Mouse (Mus musculus) neural tube, embryonic 13.5 days (tissue): Measurements from ENCODE around the gene Traf5. TPM values are rescaled to one million over a fixed set of nuclear protein-coding genes. Genes with fewer than 3 reads are reported as not detected.

Source experiments
- ATAC-seq: fragments of 200-750 bp; cut with Nextera tagmentation; 2 replicates; pipeline ENCODE4 v1.8.0; 2017; ENCODE audit warnings: low read depth, mild to moderate bottlenecking, moderate TSS enrichment, moderate library complexity
- H3K27ac ChIP-seq: fragments of 300-500 bp; sonication (generic); replicated peaks from 2 replicates; pipeline ENCODE4 v1.5.1; 2015; ENCODE audit warnings: moderate library complexity, mild to moderate bottlenecking, inconsistent platforms
- H3K27me3 ChIP-seq: fragments of 300-500 bp; sonication (generic); 2 replicates; pipeline ENCODE4 v1.6.1; 2015; ENCODE audit warnings: mild to moderate bottlenecking, inconsistent platforms
- H3K36me3 ChIP-seq: fragments of 300-500 bp; sonication (generic); 2 replicates; pipeline ENCODE4 v1.6.1; 2015; ENCODE audit warnings: mild to moderate bottlenecking, inconsistent platforms
- H3K4me1 ChIP-seq: fragments of 300-500 bp; sonication (generic); replicated peaks from 2 replicates; pipeline ENCODE4 v1.6.1; 2015; ENCODE audit warnings: inconsistent platforms
- H3K4me2 ChIP-seq: fragments of 300-500 bp; sonication (generic); 2 replicates; pipeline ENCODE4 v1.6.1; 2015; ENCODE audit warnings: inconsistent platforms, mild to moderate bottlenecking, moderate library complexity
- H3K4me3 ChIP-seq: fragments of 300-500 bp; sonication (generic); 2 replicates; pipeline ENCODE4 v1.5.1; 2015; ENCODE audit warnings: mild to moderate bottlenecking, inconsistent platforms
- H3K9ac ChIP-seq: fragments of 300-500 bp; sonication (generic); 2 replicates; pipeline ENCODE4 v1.6.1; 2015; ENCODE audit warnings: moderate library complexity, mild to moderate bottlenecking, inconsistent platforms
- H3K9me3 ChIP-seq: fragments of 300-500 bp; sonication (generic); 2 replicates; pipeline ENCODE4 v1.6.1; 2016; ENCODE audit warnings: inconsistent platforms
- WGBS: fragments of 180-500 bp; shearing (Covaris S2); methylation state at CpG from one replicate; pipeline ENCODE4 v1.1.7; 2015; 5-methylcytosine and 5-hydroxymethylcytosine counted together
- polyA plus RNA-seq: library from polyadenylated mRNA; unstranded; fragments of >200 nt; fragmentation: Nextera tagmentation; extraction: Ambion mirVana; gene quantifications from 2 replicates; pipeline ENCODE4 v1.2.1, GENCODE M21; 2015

Traf5 gene
- polyA plus RNA-seq, 1 experiment from 2014 or later: 2.4 TPM

DNA sequence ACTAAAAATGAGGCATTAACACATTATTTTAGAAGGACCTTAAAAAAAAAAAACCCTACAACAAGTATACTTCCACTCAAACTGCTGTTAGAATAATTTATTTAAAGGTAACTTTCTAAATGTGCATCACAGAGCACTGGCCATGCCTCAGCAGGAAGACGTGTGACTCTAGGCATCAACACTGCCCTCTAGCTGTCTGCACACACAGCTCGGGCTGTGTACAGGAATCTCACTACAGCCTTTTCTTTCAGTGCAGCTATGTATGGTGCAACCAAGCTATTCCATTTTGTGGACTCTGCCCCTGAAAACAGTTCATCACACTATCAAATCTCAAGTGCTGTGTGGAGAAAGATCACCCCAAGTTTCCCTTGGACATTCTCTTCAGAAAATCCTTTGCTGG is 15.0 kb upstream of the Traf5 start:
- ATAC-seq: peak; percentile 63; the same call in 1 of the 2 replicates
- no peak overlapping the region for H3K4me2 ChIP-seq
- H3K9me3 ChIP-seq: no peaks in the 10 kb centered on the region
- peaks cover 68% of the 10 kb centered on the region for H3K36me3 ChIP-seq
- no peaks in the 10 kb centered on the region for H3K27me3 ChIP-seq
- WGBS: 12% methylated on average over 2 of the region's 2 CpGs
- no peak overlapping the region for H3K27ac ChIP-seq
- no peak overlapping the region for H3K9ac ChIP-seq
- H3K4me3 ChIP-seq: no peak overlapping the region
- H3K4me1 ChIP-seq: peaks cover 4% of the 10 kb centered on the region; the same call in 1 of the 2 replicates

DNA sequence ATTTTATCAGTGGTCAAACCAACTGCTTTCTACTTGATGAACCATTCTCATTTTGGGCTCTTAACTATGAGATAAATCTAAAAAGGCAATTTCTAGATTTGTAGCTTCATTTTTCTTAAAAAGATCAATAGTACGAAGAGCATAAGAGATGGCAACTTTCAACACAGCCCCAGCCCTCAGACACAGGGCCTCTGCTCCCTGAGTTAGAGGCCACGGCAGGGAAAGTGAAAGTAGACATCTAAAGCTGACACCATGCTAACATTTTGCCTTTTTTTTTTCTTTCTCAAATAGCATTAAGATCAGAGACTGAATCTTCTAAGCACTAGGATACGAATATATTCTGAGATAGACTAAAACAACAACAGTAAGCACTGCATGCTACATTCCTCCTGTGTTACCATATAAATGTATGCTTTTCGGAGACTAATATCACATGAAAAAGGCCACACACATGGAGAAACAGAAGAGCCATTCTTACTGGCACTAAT is 13.6 kb upstream of the Traf5 start:
- no peak overlapping the region for H3K27ac ChIP-seq
- WGBS: 87% methylated on average over 4 of the region's 4 CpGs
- no peak overlapping the region for H3K4me2 ChIP-seq
- H3K4me1 ChIP-seq: peaks cover 4% of the 10 kb centered on the region; the same call in 1 of the 2 replicates
- no peaks in the 10 kb centered on the region for H3K9me3 ChIP-seq
- no peak for ATAC-seq
- H3K4me3 ChIP-seq: no peak overlapping the region
- no peak overlapping the region for H3K9ac ChIP-seq
- H3K36me3 ChIP-seq: peaks cover 70% of the 10 kb centered on the region
- H3K27me3 ChIP-seq: no peaks in the 10 kb centered on the region

- no peak for ATAC-seq
- H3K36me3 ChIP-seq: peaks cover 63% of the 10 kb centered on the region
- no peaks in the 10 kb centered on the region for H3K9me3 ChIP-seq
- no peaks in the 10 kb centered on the region for H3K4me1 ChIP-seq
- no peaks in the 10 kb centered on the region for H3K27me3 ChIP-seq
- WGBS: 97% methylated on average over 9 of the region's 9 CpGs
- no peak overlapping the region for H3K4me3 ChIP-seq
- no peak overlapping the region for H3K9ac ChIP-seq
- no peak overlapping the region for H3K4me2 ChIP-seq
- H3K27ac ChIP-seq: no peak overlapping the region
Observed at GRCm38 (mm10) chr1:192104021-192104420, 11.7 kb upstream of the Traf5 start.

DNA sequence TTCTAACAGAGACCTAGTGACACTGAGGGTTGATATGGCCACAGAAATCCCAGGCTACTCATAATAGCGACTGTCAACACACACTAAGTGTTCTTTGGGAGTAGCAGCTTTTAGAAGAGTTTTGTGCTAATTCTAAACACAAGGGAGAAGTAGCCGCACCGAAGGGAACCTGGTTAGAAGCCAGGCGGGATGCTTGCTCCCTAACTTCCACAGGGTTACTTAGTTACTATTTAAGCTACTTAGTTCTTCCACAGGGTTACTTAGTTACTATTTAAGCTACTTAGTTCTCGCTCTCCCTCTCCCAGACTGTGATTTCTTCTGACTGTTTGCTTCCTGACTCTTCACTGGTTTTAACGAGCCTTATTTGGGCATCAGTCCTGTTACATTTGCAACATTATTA is 10.8 kb upstream of the Traf5 start:
- H3K9ac ChIP-seq: no peak overlapping the region
- no peak for ATAC-seq
- WGBS: 80% methylated on average over 6 of the region's 6 CpGs

DNA sequence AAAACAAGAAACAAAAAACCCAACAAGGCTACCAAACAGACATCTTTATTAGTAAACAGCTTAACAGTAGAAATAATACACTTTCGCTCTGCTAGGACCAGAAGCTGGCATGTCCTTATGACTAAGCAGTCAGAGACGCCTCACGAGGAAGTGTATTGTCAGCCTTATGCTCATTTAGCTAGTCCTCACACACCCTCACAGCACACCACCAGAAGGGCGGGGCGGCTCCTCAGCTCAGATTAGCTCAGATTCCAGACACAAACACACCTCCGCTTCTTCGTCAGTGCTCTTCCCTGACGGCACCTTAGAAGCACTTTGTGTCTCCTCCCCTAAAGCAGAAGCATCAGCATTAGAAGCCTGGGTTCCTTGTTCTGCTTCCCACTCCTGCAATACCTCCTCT is 9.0 kb upstream of the Traf5 start:
- H3K4me2 ChIP-seq: no peak overlapping the region
- H3K27me3 ChIP-seq: no peaks in the 10 kb centered on the region
- no peak for ATAC-seq
- peaks cover 59% of the 10 kb centered on the region for H3K36me3 ChIP-seq
- H3K4me3 ChIP-seq: no peak overlapping the region
- no peak overlapping the region for H3K9ac ChIP-seq
- no peak overlapping the region for H3K27ac ChIP-seq
- WGBS: 89% methylated on average over 8 of the region's 8 CpGs
- no peaks in the 10 kb centered on the region for H3K4me1 ChIP-seq
- H3K9me3 ChIP-seq: no peaks in the 10 kb centered on the region

More for the DNA sequence above, 10.8 kb upstream of the Traf5 start:
- H3K4me3 ChIP-seq: no peak overlapping the region
- no peaks in the 10 kb centered on the region for H3K27me3 ChIP-seq
- no peaks in the 10 kb centered on the region for H3K4me1 ChIP-seq
- H3K9me3 ChIP-seq: no peaks in the 10 kb centered on the region
- H3K4me2 ChIP-seq: no peak overlapping the region
- peaks cover 59% of the 10 kb centered on the region for H3K36me3 ChIP-seq
- no peak overlapping the region for H3K27ac ChIP-seq

GRCm38 (mm10) chr1:192100742-192101141 is 8.4 kb upstream of the Traf5 start:
- Histone ChIP-seq H3K9me3 (no peaks in the 10 kb centered on the region), H3K27me3 (no peaks in the 10 kb centered on the region), H3K36me3 (peaks cover 53% of the 10 kb centered on the region), H3K27ac (no peak overlapping the region), H3K4me2 (no peak overlapping the region), H3K9ac (no peak overlapping the region), H3K4me1 (no peaks in the 10 kb centered on the region), H3K4me3 (no peak overlapping the region)
- no peak for ATAC-seq
- WGBS: 96% methylated on average over 11 of the region's 11 CpGs

DNA sequence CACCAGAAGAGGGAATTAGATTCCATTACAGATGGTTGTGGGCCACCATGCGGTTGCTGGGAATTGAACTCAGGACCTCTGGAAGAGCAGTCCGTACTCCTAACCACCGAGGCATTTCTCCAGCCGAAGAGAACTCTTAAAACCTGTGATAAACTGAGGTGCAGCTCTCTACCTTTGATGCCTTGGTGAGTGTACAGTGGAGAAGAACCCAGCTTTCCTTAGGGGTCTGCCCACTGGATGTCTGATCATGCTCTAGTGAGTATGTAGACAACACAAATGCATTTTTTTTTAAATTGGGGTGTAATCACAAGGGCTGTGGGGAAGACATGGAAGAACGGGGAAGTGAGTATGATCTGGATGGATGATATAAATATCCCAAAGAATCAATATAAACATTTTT is 3.3 kb upstream of the Traf5 start:
- no peak overlapping the region for H3K9ac ChIP-seq
- ATAC-seq: no peak
- 93% methylated on average over 5 of the region's 5 CpGs for WGBS

GRCm38 (mm10) chr1:192094451-192095170 is 2.3 kb upstream of the Traf5 start:
- ATAC-seq: no peak
- H3K4me1 ChIP-seq: peaks cover 9% of the 10 kb centered on the region
- WGBS: 63% methylated on average over 13 of the region's 13 CpGs
- H3K27ac ChIP-seq: no peak overlapping the region
- no peak overlapping the region for H3K4me2 ChIP-seq
- peaks cover 24% of the 10 kb centered on the region for H3K27me3 ChIP-seq
- H3K9me3 ChIP-seq: no peaks in the 10 kb centered on the region
- H3K9ac ChIP-seq: no peak overlapping the region
- no peak overlapping the region for H3K4me3 ChIP-seq
- H3K36me3 ChIP-seq: peaks cover 12% of the 10 kb centered on the region

More for the DNA sequence above, 3.3 kb upstream of the Traf5 start:
- no peak overlapping the region for H3K27ac ChIP-seq
- H3K4me1 ChIP-seq: peaks cover 9% of the 10 kb centered on the region
- H3K4me2 ChIP-seq: no peak overlapping the region
- no peaks in the 10 kb centered on the region for H3K9me3 ChIP-seq
- peaks cover 14% of the 10 kb centered on the region for H3K36me3 ChIP-seq
- no peak overlapping the region for H3K4me3 ChIP-seq
- peaks cover 14% of the 10 kb centered on the region for H3K27me3 ChIP-seq

GRCm38 (mm10) chr1:192092879-192093660 is 711 bp upstream of the Traf5 start:
- no peak overlapping the region for H3K27ac ChIP-seq
- peak overlapping the region; percentile 82 for H3K4me2 ChIP-seq
- H3K4me3 ChIP-seq: peak overlapping the region; percentile 52
- peak; percentile 91 for ATAC-seq
- peaks cover 5% of the 10 kb centered on the region for H3K36me3 ChIP-seq
- no peaks in the 10 kb centered on the region for H3K9me3 ChIP-seq
- H3K9ac ChIP-seq: peak overlapping the region; percentile 75
- H3K4me1 ChIP-seq: peaks cover 9% of the 10 kb centered on the region
- 32% methylated on average over 16 of the region's 16 CpGs for WGBS
- H3K27me3 ChIP-seq: peaks cover 29% of the 10 kb centered on the region

GRCm38 (mm10) chr1:192090689-192091567 is 1.4 kb downstream of the Traf5 start:
- Histone ChIP-seq H3K27me3 (peaks cover 29% of the 10 kb centered on the region), H3K9me3 (no peaks in the 10 kb centered on the region), H3K4me2 (peak overlapping the region; percentile 82), H3K9ac (no peak overlapping the region), H3K4me1 (peaks cover 9% of the 10 kb centered on the region), H3K27ac (no peak overlapping the region), H3K4me3 (peak overlapping the region; percentile 52; the same call in 1 of the 2 replicates), H3K36me3 (no peaks in the 10 kb centered on the region)
- ATAC-seq: no peak
- WGBS: 80% methylated on average over 11 of the region's 11 CpGs

DNA sequence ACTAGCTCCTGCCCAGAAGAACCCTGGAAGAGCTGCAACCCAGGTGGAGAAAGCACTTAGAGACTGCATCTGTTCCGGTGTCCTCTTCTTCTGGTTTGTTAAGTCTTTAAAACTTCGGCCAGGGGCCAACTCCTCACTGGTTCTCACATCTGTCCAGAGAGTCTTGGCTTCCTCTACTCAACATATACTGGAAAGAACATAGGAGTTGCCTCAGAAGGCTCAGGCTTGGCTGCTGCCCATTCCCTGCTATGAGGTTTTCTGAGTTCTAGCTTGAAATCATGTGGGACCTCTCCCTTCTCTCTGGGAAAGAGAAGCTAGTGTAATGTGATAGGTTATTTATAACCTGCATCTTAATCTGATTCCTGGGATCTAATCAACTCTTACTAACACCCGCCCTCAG is 2.1 kb downstream of the Traf5 start:
- H3K4me3 ChIP-seq: no peak overlapping the region
- no peaks in the 10 kb centered on the region for H3K9me3 ChIP-seq
- no peak for ATAC-seq
- peaks cover 9% of the 10 kb centered on the region for H3K4me1 ChIP-seq
- no peak overlapping the region for H3K9ac ChIP-seq
- no peaks in the 10 kb centered on the region for H3K36me3 ChIP-seq
- H3K4me2 ChIP-seq: no peak overlapping the region
- H3K27ac ChIP-seq: no peak overlapping the region
- peaks cover 29% of the 10 kb centered on the region for H3K27me3 ChIP-seq
- 89% methylated on average over 3 of the region's 3 CpGs for WGBS
